Mouse (Mus musculus) lung, adult 2 months (tissue): ENCODE results near the gene Pmpcb.
"Not testable (repeated sequence)": the region's sequence is repeated elsewhere in the genome, so short reads cannot be mapped to it uniquely, and the experiment has no call there.

ENCODE experiments used
- CTCF ChIP-seq: fragments of 200-500 bp; IDR thresholded peaks from 2 replicates; pipeline ENCODE4 v1.5.1; 2011; ENCODE audit warnings: mild to moderate bottlenecking, low read length, control low read depth; ENCODE audit not compliant: insufficient read depth
- POLR2A ChIP-seq: fragments of 200-500 bp; IDR thresholded peaks from 2 replicates; pipeline ENCODE4 v1.6.1; 2011; ENCODE audit warnings: low read depth, mild to moderate bottlenecking, control low read depth, low read length, borderline replicate concordance; ENCODE audit errors: extremely low read depth

DNA sequence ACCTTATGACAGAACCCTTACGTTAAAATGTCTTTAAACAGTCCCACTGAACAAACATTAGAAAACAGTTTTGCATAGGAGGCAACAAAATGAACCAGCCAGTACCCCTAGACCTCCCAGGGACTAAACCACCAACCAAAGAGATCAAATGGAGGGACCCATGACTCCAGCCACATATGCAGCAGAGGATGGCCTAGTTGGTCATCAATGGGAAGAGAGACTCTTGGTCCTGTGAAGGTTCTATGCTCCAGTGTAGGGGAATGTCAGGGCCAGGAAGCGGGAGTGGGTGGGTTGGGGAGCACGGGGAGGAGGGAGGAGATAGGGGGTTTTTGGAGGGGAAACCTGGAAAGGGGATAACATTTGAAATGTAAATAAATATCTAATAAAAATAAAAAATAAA lies 37.4 kb upstream of the Pmpcb start:
- TF ChIP-seq CTCF, POLR2A: not testable (repeated sequence)
